Mouse (Mus musculus) left cerebral cortex, adult 18-20 months (tissue): ENCODE data around the gene Itgb3. TPM values are rescaled to one million over a fixed set of nuclear protein-coding genes. Genes with fewer than 3 reads are reported as not detected.

ENCODE experiments used
- DNase-seq, 2 experiments: peaks; one replicate each; pipeline ENCODE4 v3.0.0; 2021 to 2022; ENCODE audit warnings: low spot score in 2 of 2, mixed read lengths in 1 of 2
- total RNA-seq, 2 experiments: library from RNA; stranded (reverse); gene quantifications; 2 replicates each; pipeline ENCODE4 v1.2.3; 2021

Gene Itgb3
- total RNA-seq, 2 experiments from 2014 or later = 2.5 to 2.6 TPM

- no peak for DNase-seq
Observed at GRCm38 (mm10) chr11:104619084-104620022, 11.6 kb downstream of the Itgb3 start.

DNA sequence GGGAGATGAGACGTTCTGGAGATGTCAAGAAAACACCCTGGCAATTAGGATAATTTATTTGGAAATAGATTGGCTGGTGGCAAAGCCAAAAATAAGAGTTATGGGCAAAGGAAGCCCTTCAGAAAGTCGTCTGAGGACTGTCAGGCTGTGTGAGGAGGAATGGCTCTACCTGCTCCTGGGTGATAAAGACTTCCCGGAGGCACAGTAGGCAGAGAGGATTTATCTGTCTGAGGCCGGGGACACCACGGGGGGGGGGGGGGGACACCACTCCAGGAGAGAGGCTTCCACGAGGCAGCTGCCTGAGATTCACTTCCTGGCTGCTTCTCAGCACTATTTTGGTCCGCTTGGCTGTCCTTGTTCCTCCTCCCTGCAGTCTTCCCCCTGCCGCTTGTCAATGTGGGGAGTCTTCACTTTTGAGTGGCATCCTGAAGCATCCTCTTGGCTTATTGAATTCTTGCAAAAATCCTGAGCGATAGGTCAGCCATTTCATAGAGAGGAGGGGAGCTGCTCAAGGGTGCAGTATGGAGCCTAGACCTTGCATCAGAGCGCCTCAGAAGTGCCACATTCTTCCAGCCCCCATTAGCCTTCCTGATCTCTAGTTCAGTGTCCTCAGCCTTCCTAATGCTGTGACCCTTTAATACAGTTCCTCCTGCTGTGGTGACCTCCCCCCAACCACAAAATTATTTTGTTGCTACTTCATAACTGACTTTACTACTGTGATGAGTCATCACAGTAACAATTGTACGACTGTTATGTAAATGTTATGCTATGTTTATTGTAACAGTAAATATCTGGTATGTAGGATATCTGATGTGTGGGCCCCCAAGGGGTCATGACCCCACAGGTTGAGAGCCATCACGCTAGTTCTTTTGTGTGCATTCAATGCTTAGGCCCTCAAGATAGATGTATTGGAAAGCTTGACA lies 14.5 kb downstream of the Itgb3 start:
- no peak for DNase-seq

GRCm38 (mm10) chr11:104624791-104625391 lies 17.1 kb downstream of the Itgb3 start:
- no peak for DNase-seq

- DNase-seq = no peak
Observed at GRCm38 (mm10) chr11:104625453-104626402, 17.9 kb downstream of the Itgb3 start.

- DNase-seq = no peak
Observed at GRCm38 (mm10) chr11:104626635-104627034, 18.8 kb downstream of the Itgb3 start.

DNA sequence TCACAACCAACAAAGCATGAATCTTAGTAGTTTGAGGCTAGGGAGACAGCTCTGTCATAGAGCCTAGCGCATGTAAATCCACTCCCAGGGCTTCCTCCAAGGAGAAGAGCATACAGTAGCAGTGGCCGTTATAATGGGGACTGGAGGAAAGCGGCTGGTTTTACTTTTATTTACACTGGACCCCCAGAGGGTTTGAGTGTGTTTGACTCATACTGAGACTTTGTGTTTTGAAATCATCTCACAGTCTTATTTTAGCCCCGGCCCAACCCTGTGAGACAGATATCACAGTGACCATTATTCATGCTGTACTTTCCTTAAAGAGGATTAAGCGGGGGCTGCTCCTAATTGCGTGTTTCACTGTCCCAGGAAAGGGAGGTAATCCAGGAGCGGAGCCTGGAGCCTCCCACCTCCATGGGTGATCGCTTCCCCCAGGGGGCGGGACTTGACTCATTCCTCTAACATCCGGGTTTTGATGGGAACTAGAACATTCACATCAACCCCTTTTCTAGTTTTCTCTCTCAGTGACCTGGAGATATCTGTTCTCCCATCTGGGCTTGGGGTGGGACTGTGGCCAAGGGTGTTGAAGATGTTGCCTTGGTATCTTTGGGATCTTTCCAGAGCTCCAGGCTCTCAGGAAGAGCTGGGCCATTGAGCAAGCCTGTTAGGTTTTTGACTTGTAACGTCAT lies 20.0 kb downstream of the Itgb3 start:
- no peak for DNase-seq

GRCm38 (mm10) chr11:104628566-104628965 lies 20.8 kb downstream of the Itgb3 start:
- DNase-seq = no peak

DNA sequence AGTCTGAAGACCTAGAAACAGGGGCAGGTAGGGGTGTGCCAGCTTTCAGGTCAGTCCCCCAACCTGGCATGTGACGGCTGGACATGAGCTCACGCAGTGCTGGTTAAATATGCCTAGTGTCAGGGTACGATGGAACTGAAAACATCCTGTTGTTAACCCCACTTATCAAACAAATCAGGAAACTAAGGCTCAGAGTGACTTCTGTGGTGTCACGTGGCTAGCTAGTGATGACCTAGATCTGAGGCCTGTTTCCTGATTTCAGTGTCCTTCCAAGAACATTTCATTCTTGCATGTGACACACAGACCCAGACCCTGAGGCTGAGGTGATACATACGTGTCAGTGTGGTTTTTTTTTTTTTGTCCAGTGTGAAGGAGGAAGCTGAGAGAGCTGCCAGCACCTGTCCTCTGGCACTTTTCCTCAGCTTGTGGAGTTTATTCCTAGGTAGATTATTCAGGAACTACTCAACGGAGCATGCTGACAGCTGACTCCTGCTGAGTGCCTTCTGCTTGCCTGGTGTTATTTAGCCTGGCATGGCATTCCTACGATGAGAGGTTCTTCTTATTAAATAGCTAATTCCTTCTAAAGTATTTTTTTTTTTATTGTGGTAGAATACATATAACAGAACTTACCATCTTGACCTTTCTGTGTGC lies 22.5 kb downstream of the Itgb3 start:
- no peak for DNase-seq

DNA sequence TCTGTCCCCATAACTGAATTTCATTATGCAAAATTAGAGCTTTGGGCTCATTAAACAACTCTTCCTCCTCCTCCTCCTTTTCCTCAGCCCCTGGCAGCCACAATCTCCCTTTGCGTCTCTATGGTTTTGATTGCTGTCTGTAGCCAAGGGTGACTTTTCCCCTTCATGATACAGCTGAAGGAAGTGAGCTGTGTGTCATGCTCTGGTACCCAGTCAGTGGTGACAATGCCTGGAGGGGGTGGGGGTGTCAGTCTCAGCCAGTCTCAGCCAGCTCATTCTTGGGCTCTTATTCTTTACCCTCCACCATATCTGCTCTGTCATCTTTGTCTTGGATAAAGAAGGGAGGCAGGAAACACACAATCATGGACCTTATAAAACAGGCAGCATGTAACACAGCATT lies 23.5 kb downstream of the Itgb3 start:
- no peak for DNase-seq

DNA sequence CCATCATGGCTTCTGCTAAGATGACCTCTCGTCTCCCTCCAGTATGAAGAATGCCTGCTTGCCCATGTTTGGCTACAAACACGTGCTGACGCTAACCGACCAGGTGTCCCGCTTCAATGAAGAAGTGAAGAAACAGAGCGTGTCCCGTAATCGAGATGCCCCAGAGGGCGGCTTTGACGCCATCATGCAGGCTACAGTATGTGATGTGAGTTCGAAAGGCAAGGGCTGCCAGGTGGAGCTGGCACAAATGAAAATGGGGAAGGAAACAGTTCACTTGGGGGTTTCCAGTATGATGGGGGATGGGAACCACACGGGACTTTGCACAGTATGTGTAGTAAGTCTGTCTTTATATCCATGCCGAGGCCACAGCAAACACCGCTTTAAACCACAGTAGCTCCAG lies 29.2 kb downstream of the Itgb3 start:
- DNase-seq = no peak

DNA sequence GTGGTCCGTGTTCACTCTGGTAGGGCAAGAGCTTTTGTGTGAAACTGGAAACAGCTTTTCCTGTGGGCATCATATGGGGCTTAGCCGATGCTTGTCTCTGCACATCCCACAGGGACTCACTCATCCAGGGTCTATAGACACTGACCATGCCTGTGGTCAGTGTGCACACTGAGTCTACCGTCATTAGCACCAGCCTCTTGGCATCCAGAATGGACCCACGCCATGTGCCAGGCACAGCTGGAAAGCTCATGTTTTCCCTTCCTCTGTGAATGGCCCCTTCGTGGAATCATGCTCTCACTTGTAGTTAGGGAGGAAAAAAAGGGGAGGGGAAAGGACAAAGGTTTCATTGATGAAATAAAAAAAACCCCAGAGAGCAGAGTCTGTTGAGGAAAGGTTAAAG lies 30.2 kb downstream of the Itgb3 start:
- no peak for DNase-seq

- DNase-seq = no peak
Observed at GRCm38 (mm10) chr11:104638906-104639305, 31.1 kb downstream of the Itgb3 start.

- no peak for DNase-seq
Observed at GRCm38 (mm10) chr11:104639634-104640033, 31.8 kb downstream of the Itgb3 start.

DNA sequence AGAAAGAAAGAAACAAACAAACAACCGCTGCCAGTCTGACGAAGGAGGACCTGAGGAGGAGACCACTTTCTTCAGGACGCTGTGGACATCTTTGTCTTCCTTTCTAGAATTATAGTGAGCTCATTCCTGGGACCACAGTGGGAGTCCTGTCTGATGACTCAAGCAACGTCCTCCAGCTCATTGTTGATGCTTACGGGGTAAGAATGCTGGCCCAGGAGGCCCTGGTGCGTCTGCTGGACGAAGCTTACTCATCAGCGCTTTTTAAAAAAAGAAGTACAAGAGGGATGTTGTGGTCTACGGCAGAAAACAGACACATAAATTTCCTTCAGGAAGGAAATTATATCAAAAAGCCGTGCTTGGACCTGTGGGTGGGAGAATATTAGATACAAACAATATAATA lies 33.1 kb downstream of the Itgb3 start:
- no peak for DNase-seq

DNA sequence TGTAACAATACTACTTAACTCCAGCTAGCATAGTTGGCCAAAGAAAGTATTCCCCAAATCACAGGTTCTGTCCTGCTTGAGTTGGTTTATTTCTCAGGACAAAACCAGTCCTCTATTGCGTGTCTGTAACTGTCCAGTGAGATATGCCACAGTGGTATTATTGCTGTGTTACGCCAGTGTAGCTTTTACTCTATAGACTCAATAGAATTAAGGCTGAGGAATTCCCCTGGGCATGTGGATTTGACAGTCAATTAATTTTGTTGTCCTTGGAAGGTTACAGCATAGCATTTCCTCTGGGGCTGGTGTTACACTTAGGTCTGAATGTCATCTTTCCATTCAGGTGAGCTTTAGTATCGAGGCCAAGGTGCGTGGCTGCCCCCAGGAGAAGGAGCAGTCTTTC lies 35.4 kb downstream of the Itgb3 start:
- DNase-seq = no peak

DNA sequence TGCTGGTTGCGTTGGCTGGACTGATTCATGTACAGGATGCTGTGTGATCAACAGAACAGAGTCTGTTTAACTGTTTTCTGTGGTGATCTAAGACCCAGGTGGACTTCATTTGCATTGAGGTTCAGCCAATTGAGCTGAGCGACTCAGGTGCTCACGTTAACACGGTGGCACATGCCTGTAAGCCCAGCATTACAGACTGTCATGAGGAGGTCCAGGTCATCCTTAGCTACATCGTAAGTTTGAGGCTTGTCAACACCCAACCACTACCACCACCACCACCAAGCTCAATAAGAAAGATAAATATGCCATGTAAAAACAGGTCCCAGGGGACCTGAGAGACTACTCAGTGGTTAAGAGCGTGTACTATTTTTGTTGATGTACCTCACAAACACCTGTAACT lies 37.6 kb downstream of the Itgb3 start:
- DNase-seq = no peak

DNA sequence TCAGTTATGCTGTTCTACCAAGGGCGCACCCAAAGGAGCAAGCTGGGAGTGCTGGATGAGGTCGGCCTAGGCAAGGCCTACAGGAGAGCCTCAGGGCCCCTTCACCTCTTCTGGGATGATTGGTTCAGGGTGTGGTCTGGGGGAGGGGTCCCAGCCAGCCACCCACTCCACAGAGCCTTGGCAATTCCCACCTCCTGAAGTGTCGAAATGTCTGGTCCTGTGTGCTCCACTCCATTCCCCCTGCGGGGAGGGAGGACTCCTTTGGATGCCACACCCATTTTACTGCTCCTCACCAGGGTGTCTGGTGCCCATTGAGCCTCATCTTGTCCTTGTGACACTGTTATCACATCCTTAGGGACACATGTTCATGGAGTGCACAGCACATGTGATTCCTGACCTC lies 38.4 kb downstream of the Itgb3 start:
- DNase-seq = no peak

DNA sequence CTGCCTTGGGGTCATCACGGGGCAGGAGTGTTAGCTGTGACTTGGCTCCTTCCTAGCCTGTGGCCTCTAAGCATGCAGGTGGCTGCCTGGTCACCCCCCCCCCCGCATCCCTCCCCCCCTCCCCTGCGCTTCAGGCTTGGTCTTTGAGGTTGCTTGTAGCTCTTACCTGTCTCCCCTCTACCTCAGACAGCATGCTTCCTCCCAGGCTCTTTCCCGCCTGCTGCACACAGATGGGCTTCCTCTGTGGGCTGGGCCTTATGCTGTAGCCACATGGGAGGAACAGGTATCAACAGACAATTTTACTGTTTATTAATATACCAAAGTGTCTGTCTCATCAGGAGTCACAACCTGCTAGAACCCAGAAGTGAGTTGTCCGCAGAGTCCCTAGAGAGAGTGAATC lies 38.8 kb downstream of the Itgb3 start:
- no peak for DNase-seq

GRCm38 (mm10) chr11:104647188-104647867 lies 39.5 kb downstream of the Itgb3 start:
- no peak for DNase-seq
